Mouse (Mus musculus) lung, postnatal 0 days (tissue): ENCODE measurements around the gene 1810062G17Rik.

Experiments used
- CTCF ChIP-seq: IDR thresholded peaks from 2 replicates; pipeline ENCODE4 v1.5.1; 2016; ENCODE audit warnings: antibody characterized with exemption, mild to moderate bottlenecking
- EP300 ChIP-seq: IDR thresholded peaks from 2 replicates; pipeline ENCODE4 v1.6.1; 2016; ENCODE audit warnings: antibody characterized with exemption, mild to moderate bottlenecking, control low read depth

- TF ChIP-seq CTCF = no peak
- TF ChIP-seq EP300 = no peak
Observed at GRCm38 (mm10) chr3:36505809-36506735, 30.3 kb downstream of the 1810062G17Rik start.
